Mouse (Mus musculus): Measurements from ENCODE around the gene Foxa1. TPM values are rescaled to one million over a fixed set of nuclear protein-coding genes. Genes with fewer than 3 reads are reported as not detected.

The Foxa1 gene
- polyA plus RNA-seq, 1 experiment from 2014 or later = 4.2 TPM

DNA sequence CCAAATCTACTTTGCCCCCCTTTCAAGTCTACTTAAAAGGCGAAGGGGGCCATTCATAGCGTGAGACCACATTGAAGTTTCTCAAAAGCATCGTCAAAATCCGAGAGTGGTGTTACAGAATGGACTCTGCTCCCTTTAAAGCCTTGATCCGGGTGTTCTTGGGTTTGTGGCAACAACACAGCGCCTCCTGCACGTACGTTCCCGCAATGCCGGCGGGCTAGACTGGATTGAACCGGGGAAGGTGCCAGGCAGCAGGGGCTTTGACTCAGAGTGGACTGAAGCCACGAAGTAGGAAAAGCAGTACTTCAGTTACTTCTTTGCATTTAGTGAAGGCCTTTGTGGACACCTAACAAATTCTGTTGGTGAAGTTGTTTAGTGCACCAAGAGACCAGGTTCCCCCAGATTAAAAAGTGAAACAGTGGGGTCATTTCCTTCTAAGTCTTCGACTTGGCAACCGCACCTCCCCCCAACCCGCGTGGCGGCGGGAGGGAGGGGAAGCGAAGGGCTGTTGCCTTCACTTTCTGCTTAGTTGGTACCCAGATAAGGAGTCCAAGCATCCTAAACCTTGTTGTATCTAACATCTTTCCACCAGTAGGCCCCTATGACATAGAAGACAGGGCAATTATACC lies 1.8 kb upstream of the Foxa1 start:
- Histone ChIP-seq H3K9ac (no peak overlapping the region), H3K4me2 (no peak overlapping the region), H3K9me3 (no peaks in the 10 kb centered on the region), H3K36me3 (replicated peaks) (no peaks in the 10 kb centered on the region), H3K27me3 (replicated peaks) (peaks cover 88% of the 10 kb centered on the region), H3K4me1 (peaks cover 18% of the 10 kb centered on the region), H3K4me3 (no peak overlapping the region), H3K27ac (no peak overlapping the region)
- ATAC-seq (replicated peaks) = no peak
- WGBS = 2% methylated on average over 20 of the region's 20 CpGs

DNA sequence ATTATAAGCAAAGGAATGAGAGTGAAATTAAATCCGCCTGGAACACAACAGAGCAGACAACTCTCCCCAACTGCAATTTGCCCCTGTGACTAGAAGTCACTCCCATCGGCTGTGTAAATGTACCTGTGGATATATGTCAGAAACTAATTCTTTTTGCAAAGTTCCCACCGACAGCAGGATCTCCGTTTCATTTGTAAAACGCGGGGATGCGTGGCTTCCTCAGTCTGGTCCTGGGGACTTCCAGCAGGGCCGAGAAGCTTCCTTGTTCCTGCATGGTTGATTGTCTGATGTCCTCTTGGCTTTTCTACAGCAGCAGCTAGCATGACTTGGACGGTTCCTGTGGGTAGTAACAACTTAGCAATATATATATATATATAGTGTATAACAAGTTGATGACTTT lies 1.2 kb upstream of the Foxa1 start:
- no peak for ATAC-seq (replicated peaks)

DNA sequence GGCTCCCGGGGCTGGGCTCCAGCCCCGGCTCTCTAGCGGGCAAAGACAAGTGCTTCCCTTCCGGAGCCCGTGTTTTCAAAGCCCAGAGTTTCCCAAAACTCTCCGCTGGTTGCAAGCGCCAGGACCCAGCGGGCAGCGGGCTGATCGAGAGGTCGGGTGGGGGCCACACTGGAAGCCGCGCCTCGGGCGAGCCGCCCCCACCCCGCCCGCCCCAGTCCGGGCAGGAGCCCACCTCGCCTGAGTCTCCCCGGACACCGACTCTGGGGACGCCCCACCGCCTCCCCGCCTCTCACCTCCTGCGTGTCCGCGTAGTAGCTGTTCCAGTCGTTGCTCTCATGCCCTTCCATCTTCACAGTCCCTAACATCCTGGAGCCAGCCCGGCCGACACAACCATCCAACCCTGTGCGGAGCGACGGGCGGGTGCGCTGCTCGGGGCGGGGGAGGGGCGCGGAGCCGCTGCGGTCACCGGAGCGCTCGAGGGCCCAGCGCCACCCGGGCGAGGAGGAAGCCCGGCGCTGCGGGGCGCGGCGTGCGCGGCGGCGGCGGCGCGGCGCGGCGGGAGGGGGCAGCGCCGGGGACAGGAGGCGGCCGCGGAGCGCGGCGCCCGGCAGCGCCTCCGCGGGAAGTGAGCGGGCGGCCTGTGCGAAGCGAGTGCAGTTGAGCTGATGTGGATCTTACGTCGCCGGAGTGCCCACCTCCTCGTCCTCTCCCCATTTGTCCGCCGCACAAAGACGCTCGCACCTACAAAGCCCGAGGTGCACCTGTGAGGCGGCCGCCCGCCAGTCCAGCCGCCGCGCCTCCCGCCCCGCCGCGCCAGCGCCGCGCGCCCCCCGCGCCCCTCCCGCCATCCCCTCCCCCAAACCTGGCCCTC lies 1.1 kb downstream of the Foxa1 start:
- peak overlapping the region; percentile 59 for H3K27ac ChIP-seq
- H3K36me3 ChIP-seq (replicated peaks) = no peaks in the 10 kb centered on the region
- under 1% methylated on average over 104 of the region's 106 CpGs for WGBS
- H3K4me3 ChIP-seq = peak overlapping the region; percentile 43
- peaks cover 22% of the 10 kb centered on the region for H3K4me1 ChIP-seq
- peak; percentile 60 for ATAC-seq (replicated peaks)
- H3K9ac ChIP-seq = peak overlapping the region; percentile 31
- H3K4me2 ChIP-seq = peak overlapping the region; percentile 81
- no peaks in the 10 kb centered on the region for H3K9me3 ChIP-seq
- H3K27me3 ChIP-seq (replicated peaks) = peaks cover 87% of the 10 kb centered on the region

More for the DNA sequence above, 1.2 kb upstream of the Foxa1 start:
- Histone ChIP-seq H3K36me3 (replicated peaks) (no peaks in the 10 kb centered on the region), H3K4me2 (no peak overlapping the region), H3K4me3 (no peak overlapping the region), H3K4me1 (peaks cover 18% of the 10 kb centered on the region), H3K27ac (no peak overlapping the region), H3K9me3 (no peaks in the 10 kb centered on the region), H3K27me3 (replicated peaks) (peaks cover 88% of the 10 kb centered on the region), H3K9ac (no peak overlapping the region)
- 3% methylated on average over 9 of the region's 9 CpGs for WGBS

DNA sequence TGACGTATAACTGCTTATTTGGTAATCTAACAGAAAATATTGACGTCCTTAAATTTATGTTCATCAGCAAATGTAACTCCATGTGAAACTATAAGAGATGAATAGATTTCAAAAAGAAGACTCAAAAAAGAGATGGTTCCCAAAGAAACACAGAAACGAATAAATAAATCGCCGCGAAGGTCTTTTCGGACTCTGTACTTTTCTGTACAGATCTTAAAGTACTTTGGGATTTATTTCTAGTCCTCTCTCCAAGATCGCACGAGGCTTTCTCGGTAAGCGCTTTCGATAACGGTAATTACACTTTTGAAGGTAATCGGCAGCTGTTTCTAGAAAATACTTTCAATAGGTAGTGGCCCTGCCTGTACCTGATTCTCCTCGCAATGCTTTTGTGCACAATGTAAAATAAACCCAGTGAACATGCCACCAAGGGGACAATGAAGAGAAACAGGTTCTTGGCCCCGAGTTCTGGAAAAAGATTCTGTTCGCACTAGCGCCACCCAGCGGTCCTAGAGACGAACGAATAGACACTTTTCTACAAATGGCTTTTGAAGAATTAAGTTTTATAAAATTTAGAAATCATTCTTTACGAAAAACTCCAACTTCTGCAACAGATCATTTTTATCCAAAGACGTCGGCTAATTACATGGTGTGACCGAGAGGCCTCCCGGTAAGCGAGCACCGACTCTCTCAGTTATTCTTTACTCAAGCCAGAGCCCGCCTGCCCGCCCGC lies 1.9 kb downstream of the Foxa1 start:
- no peak overlapping the region for H3K9ac ChIP-seq
- ATAC-seq (replicated peaks) = 0 out of 2 replicates have a peak, but pooled peaks have one; percentile 14
- under 1% methylated on average over 31 of the region's 31 CpGs for WGBS

DNA sequence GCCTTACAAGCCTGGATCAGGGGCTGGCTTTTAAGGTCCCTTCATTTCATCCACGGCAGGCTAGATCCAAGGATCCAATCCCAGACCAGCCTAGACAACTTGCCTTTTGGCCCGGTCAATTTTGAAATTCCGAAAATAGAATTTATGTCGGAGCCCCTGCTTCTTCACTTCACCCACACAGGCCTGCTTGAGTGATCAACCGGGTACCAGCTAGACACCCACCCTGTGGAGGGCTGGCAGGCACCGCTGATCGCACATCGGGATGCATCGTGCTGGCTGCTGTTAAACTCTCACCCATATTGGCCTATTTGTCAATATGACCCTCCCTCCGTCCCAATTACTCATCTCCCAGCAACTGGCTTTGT lies 3.1 kb downstream of the Foxa1 start:
- H3K36me3 ChIP-seq (replicated peaks) = no peaks in the 10 kb centered on the region
- H3K27ac ChIP-seq = no peak overlapping the region
- 3% methylated on average over 10 of the region's 10 CpGs for WGBS
- no peak overlapping the region; the same call in 1 of the 2 replicates for H3K4me2 ChIP-seq
- H3K27me3 ChIP-seq (replicated peaks) = peaks cover 82% of the 10 kb centered on the region
- no peak for ATAC-seq (replicated peaks)
- peak overlapping the region; percentile 11; the same call in 1 of the 2 replicates for H3K4me3 ChIP-seq
- H3K9ac ChIP-seq = no peak overlapping the region
- no peaks in the 10 kb centered on the region for H3K9me3 ChIP-seq
- peaks cover 23% of the 10 kb centered on the region for H3K4me1 ChIP-seq

More for the DNA sequence above, 1.9 kb downstream of the Foxa1 start:
- H3K27me3 ChIP-seq (replicated peaks) = peaks cover 82% of the 10 kb centered on the region
- H3K4me1 ChIP-seq = peaks cover 18% of the 10 kb centered on the region
- H3K4me3 ChIP-seq = peak overlapping the region; percentile 43
- H3K27ac ChIP-seq = peak overlapping the region; percentile 59
- H3K36me3 ChIP-seq (replicated peaks) = no peaks in the 10 kb centered on the region
- H3K4me2 ChIP-seq = peak overlapping the region; percentile 81
- H3K9me3 ChIP-seq = no peaks in the 10 kb centered on the region

DNA sequence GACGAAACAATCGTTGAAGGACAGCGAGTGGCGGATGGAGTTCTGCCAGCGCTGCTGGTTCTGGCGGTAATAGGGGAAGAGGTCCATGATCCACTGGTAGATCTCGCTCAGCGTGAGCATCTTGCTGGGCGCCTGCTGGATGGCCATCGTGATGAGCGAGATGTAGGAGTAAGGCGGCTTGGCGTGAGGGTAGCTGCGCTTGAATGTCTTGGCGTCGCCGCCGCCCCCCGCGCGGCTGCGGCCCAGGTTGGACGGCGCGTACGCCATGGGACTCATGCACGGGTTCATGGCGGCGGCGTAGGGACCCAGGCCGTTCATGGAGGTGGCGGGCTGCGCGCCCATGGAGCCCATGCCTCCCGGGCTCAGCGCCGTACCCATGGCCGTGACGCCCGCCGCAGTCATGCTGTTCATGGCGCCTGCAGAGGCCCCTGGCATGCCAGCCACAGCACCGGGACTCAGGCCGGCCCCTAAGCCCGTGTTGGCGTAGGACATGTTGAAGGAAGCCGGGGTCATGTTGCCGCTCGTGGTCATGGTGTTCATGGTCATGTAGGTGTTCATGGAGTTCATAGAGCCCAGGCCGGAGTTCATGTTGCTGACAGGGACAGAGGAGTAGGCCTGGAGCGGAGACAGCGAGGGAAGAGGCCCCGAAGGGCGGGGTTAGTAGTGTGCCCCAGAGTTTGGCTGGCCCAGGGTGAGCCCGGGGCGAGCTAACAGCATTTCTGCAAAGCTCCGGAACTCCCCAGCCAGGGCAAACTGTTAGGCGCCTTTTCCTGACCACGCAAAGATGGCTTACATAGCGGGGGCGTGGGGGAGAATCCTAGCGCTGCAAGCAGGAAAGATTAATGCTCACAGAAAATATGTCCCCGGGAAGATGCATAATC lies 3.7 kb downstream of the Foxa1 start:
- Histone ChIP-seq H3K9me3 (no peaks in the 10 kb centered on the region), H3K27me3 (replicated peaks) (peaks cover 78% of the 10 kb centered on the region), H3K4me3 (peak overlapping the region; percentile 11), H3K4me2 (peak overlapping the region; percentile 26), H3K36me3 (replicated peaks) (no peaks in the 10 kb centered on the region), H3K27ac (0 out of 2 replicates have a peak overlapping the region, but pooled peaks have one; percentile 6), H3K9ac (no peak overlapping the region), H3K4me1 (peaks cover 25% of the 10 kb centered on the region)
- no peak for ATAC-seq (replicated peaks)
- 1% methylated on average over 63 of the region's 63 CpGs for WGBS

DNA sequence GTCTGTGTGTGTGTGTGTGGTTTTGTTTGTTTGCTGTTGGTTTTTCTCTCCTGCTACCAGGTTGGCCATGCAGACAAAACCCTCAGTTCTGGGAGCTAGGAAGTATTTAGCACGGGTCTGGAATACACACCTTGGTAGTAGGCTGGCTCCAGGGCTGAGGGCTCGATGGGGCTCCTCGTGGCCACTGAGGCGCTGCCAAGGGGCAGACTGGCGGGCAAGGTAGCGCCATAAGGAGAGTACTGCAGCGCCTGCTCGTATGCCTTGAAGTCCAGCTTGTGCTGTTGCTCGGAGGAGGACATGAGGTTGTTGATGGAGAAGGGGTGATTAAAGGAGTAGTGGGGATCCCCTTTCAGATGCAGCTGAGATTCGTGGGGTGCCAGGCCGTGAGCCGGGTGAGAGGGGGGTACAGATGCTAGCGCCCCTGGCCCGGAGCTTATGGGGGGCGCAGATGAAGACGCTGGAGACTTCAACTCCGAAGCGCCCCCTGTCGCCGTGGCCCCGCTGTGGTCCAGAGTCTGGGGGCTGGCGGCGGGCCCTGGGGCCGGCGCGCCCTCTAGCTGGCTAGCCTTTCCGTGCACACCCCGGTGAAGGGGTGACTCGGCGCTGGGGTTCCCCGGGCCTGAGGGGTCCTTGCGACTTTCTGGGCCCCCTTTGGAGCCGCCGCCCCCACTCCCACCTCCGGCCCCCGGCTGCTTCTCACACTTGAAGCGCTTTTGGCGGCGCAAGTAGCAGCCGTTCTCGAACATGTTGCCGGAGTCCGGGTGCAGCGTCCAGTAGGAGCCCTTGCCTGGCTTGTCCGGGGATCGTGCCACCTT lies 4.6 kb downstream of the Foxa1 start:
- H3K36me3 ChIP-seq (replicated peaks) = no peaks in the 10 kb centered on the region
- no peaks in the 10 kb centered on the region for H3K9me3 ChIP-seq
- no peak overlapping the region for H3K9ac ChIP-seq
- WGBS = 2% methylated on average over 46 of the region's 46 CpGs
- H3K27me3 ChIP-seq (replicated peaks) = peaks cover 74% of the 10 kb centered on the region
- H3K27ac ChIP-seq = 0 out of 2 replicates have a peak overlapping the region, but pooled peaks have one; percentile 6
- peak overlapping the region; percentile 11 for H3K4me3 ChIP-seq
- H3K4me2 ChIP-seq = peak overlapping the region; percentile 26; the same call in 1 of the 2 replicates
- H3K4me1 ChIP-seq = peaks cover 25% of the 10 kb centered on the region
- no peak for ATAC-seq (replicated peaks)

DNA sequence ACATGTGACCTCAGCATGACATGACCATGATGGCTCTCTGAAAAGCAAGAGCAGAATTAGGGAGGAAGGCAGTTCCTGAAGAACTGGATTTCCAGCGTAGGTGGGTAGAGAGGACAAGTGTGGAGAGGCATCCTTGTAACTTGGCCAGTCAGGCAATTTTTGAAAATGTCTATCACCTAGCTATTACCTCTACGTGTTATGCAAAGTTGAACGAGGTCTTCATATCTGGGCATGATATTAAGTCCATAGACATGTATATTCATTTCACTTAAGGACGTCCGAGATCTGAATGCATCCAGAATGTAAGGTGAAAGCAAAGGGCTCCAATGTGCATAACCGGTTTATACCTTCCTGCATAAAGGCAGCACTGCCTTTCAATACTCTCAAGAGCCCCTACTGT lies 5.6 kb downstream of the Foxa1 start:
- peaks cover 21% of the 10 kb centered on the region for H3K4me1 ChIP-seq
- no peak for ATAC-seq (replicated peaks)
- H3K27me3 ChIP-seq (replicated peaks) = peaks cover 74% of the 10 kb centered on the region
- no peaks in the 10 kb centered on the region for H3K9me3 ChIP-seq
- H3K27ac ChIP-seq = no peak overlapping the region
- H3K4me3 ChIP-seq = 0 out of 2 replicates have a peak overlapping the region, but pooled peaks have one; percentile 5
- 14% methylated on average over 6 of the region's 6 CpGs for WGBS
- H3K4me2 ChIP-seq = no peak overlapping the region
- H3K36me3 ChIP-seq (replicated peaks) = no peaks in the 10 kb centered on the region
- H3K9ac ChIP-seq = no peak overlapping the region

DNA sequence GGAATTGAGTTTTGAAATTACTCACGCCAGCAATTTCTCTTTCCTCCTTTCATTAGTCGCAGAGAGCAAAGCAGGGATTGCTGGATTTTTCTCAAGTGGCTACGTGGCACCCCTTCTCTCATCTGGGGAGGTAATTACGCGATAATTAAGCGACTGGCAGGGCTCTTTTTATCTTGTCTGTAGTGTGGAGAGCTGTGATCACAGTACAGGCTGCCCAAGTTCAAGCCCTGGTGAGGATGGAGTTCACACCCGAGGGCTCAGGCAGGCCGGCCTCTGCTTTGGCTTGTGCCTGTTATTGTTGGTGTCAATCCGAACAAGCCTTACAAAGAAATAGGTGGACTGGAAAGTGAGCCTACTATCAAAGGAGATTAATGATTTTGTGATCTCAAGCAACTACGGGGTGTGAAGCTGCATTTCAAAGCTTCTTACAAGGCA lies 7.1 kb downstream of the Foxa1 start:
- H3K4me1 ChIP-seq = peaks cover 18% of the 10 kb centered on the region
- H3K4me2 ChIP-seq = 0 out of 2 replicates have a peak overlapping the region, but pooled peaks have one; percentile 41
- H3K9ac ChIP-seq = no peak overlapping the region
- H3K36me3 ChIP-seq (replicated peaks) = no peaks in the 10 kb centered on the region
- no peak for ATAC-seq (replicated peaks)
- 3% methylated on average over 10 of the region's 10 CpGs for WGBS
- H3K27me3 ChIP-seq (replicated peaks) = peaks cover 77% of the 10 kb centered on the region
- H3K27ac ChIP-seq = no peak overlapping the region
- H3K9me3 ChIP-seq = no peaks in the 10 kb centered on the region
- 0 out of 2 replicates have a peak overlapping the region, but pooled peaks have one; percentile 19 for H3K4me3 ChIP-seq

DNA sequence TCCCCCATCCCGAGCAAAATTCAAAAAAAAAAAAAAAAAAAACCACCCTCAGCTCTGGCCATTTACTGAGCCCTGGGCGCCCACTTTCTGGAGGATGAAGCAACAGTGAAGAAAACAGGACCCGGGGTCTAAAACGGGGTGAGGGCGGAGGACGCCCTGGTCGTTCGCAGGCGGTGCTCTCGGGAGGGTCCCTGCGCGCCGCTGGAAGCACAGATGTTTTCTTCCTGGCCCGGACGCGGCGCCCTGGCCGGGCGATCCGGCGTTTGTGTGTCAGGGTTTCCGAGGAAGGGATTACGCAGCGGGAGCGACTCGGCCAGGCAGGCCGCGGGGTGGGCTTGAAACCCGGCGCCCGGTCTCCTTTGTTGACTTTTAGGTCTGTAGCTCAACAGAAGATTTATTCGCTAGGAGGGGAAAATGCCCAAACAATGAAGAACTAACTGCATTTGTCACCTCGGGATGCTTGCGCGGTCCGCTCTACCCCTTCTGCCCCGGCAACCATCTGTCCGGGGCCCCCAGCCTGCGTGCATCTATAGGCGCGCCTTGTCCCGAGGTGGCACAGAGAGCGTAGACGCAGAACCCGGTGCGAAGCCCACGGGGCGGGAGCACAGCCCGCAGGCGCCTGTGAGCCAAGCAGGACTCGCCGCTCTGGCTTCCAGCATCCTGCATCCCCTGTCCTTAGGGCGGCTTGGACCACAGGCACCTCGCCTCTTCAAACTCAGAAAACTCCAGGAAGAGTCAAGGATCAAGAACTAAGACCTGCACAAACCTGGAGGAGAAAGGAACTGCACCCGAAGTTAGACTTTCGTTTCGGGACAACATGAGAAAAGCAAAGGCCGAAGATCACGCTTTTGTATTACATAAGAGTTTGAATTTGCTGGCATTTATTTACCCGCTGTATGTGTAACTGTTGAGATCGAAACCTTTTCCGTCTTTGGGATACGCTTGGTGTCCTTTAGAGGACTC lies 7.8 kb downstream of the Foxa1 start:
- Histone ChIP-seq H3K4me2 (peak overlapping the region; percentile 41), H3K9ac (no peak overlapping the region), H3K4me3 (peak overlapping the region; percentile 19), H3K9me3 (no peaks in the 10 kb centered on the region), H3K27ac (no peak overlapping the region), H3K4me1 (peaks cover 18% of the 10 kb centered on the region), H3K36me3 (replicated peaks) (no peaks in the 10 kb centered on the region), H3K27me3 (replicated peaks) (peaks cover 81% of the 10 kb centered on the region)
- ATAC-seq (replicated peaks) = no peak
- WGBS = under 1% methylated on average over 63 of the region's 63 CpGs
